Mouse (Mus musculus): ENCODE measurements at regions not wholly inside any gene's neighbourhood (a gene's known extent, or its start where the extent isn't known, plus 50 kb on each side); places are given as distances from the start of the nearest gene placed in this dataset.
A peak's percentile ranks its signal among the peaks of the same experiment; 100 is the strongest.

GRCm38 (mm10) chr4:70742002-70742401 is 207.2 kb upstream of the Megf9 start:
- no peak for ATAC-seq (ENCODE audit: low read depth)
- Histone ChIP-seq H3K9me3 (ENCODE audit: control insufficient read depth, low read length) (no peaks in the 10 kb centered on the region), H3K36me3 (ENCODE audit: control insufficient read depth, insufficient read depth, low read length) (no peaks in the 10 kb centered on the region), H3K27ac (ENCODE audit: low read length) (no peak overlapping the region), H3K27me3 (ENCODE audit: control insufficient read depth, insufficient read depth, low read depth, low read length) (no peaks in the 10 kb centered on the region), H3K4me3 (ENCODE audit: low read length) (no peak overlapping the region), H3K4me1 (replicated peaks; ENCODE audit: control insufficient read depth, insufficient read depth, low read length) (no peaks in the 10 kb centered on the region), H3K4me2 (ENCODE audit: low read depth, low read length) (no peak overlapping the region), H3K9ac (ENCODE audit: low read length) (no peak overlapping the region)
- WGBS: 38% methylated on average over 1 of the region's 1 CpGs

GRCm38 (mm10) chr4:70741121-70741520 is 206.3 kb upstream of the Megf9 start:
- H3K36me3 ChIP-seq (ENCODE audit: control insufficient read depth, insufficient read depth, low read length): no peaks in the 10 kb centered on the region
- H3K4me1 ChIP-seq (replicated peaks; ENCODE audit: control insufficient read depth, insufficient read depth, low read length): no peaks in the 10 kb centered on the region
- H3K9me3 ChIP-seq (ENCODE audit: control insufficient read depth, low read length): no peaks in the 10 kb centered on the region
- H3K4me3 ChIP-seq (ENCODE audit: low read length): no peak overlapping the region
- no peaks in the 10 kb centered on the region for H3K27me3 ChIP-seq (ENCODE audit: control insufficient read depth, insufficient read depth, low read depth, low read length)
- no peak overlapping the region for H3K9ac ChIP-seq (ENCODE audit: low read length)
- H3K4me2 ChIP-seq (ENCODE audit: low read depth, low read length): no peak overlapping the region
- H3K27ac ChIP-seq (ENCODE audit: low read length): no peak overlapping the region
- 35% methylated on average over 4 of the region's 4 CpGs for WGBS
- ATAC-seq (ENCODE audit: low read depth): no peak

GRCm38 (mm10) chr4:70709126-70709689 is 174.4 kb upstream of the Megf9 start:
- Histone ChIP-seq H3K4me3 (ENCODE audit: low read length) (no peak overlapping the region), H3K4me1 (replicated peaks; ENCODE audit: control insufficient read depth, insufficient read depth, low read length) (no peaks in the 10 kb centered on the region), H3K9ac (ENCODE audit: low read length) (no peak overlapping the region), H3K4me2 (ENCODE audit: low read depth, low read length) (no peak overlapping the region), H3K27me3 (ENCODE audit: control insufficient read depth, insufficient read depth, low read depth, low read length) (no peaks in the 10 kb centered on the region), H3K9me3 (ENCODE audit: control insufficient read depth, low read length) (no peaks in the 10 kb centered on the region), H3K27ac (ENCODE audit: low read length) (no peak overlapping the region), H3K36me3 (ENCODE audit: control insufficient read depth, insufficient read depth, low read length) (no peaks in the 10 kb centered on the region)
- WGBS: 31% methylated on average over 2 of the region's 2 CpGs
- ATAC-seq (ENCODE audit: low read depth): no peak

- H3K4me1 ChIP-seq (replicated peaks; ENCODE audit: control insufficient read depth, insufficient read depth, low read length): no peaks in the 10 kb centered on the region
- WGBS: 63% methylated on average over 3 of the region's 3 CpGs
- H3K9me3 ChIP-seq (ENCODE audit: control insufficient read depth, low read length): no peaks in the 10 kb centered on the region
- no peak overlapping the region for H3K4me2 ChIP-seq (ENCODE audit: low read depth, low read length)
- H3K27ac ChIP-seq (ENCODE audit: low read length): no peak overlapping the region
- H3K4me3 ChIP-seq (ENCODE audit: low read length): no peak overlapping the region
- no peaks in the 10 kb centered on the region for H3K27me3 ChIP-seq (ENCODE audit: control insufficient read depth, insufficient read depth, low read depth, low read length)
- H3K36me3 ChIP-seq (ENCODE audit: control insufficient read depth, insufficient read depth, low read length): no peaks in the 10 kb centered on the region
- no peak overlapping the region for H3K9ac ChIP-seq (ENCODE audit: low read length)
- ATAC-seq (ENCODE audit: low read depth): no peak
These were observed 170.4 kb upstream of the Megf9 start for GRCm38 (mm10) chr4:70705128-70705752.

GRCm38 (mm10) chr4:70700894-70701293 is 166.1 kb upstream of the Megf9 start:
- Histone ChIP-seq H3K9ac (ENCODE audit: low read length) (no peak overlapping the region), H3K27me3 (ENCODE audit: control insufficient read depth, insufficient read depth, low read depth, low read length) (no peaks in the 10 kb centered on the region), H3K27ac (ENCODE audit: low read length) (no peak overlapping the region), H3K36me3 (ENCODE audit: control insufficient read depth, insufficient read depth, low read length) (no peaks in the 10 kb centered on the region), H3K9me3 (ENCODE audit: control insufficient read depth, low read length) (no peaks in the 10 kb centered on the region), H3K4me1 (replicated peaks; ENCODE audit: control insufficient read depth, insufficient read depth, low read length) (no peaks in the 10 kb centered on the region), H3K4me3 (ENCODE audit: low read length) (no peak overlapping the region), H3K4me2 (ENCODE audit: low read depth, low read length) (no peak overlapping the region)
- ATAC-seq (ENCODE audit: low read depth): no peak
- WGBS: 85% methylated on average over 1 of the region's 1 CpGs

- Histone ChIP-seq H3K36me3 (ENCODE audit: control insufficient read depth, insufficient read depth, low read length) (no peaks in the 10 kb centered on the region), H3K4me3 (ENCODE audit: low read length) (no peak overlapping the region), H3K27ac (ENCODE audit: low read length) (no peak overlapping the region), H3K4me1 (replicated peaks; ENCODE audit: control insufficient read depth, insufficient read depth, low read length) (no peaks in the 10 kb centered on the region), H3K9me3 (ENCODE audit: control insufficient read depth, low read length) (no peaks in the 10 kb centered on the region; the same call in 1 of the 2 replicates), H3K27me3 (ENCODE audit: control insufficient read depth, insufficient read depth, low read depth, low read length) (no peaks in the 10 kb centered on the region), H3K4me2 (ENCODE audit: low read depth, low read length) (no peak overlapping the region), H3K9ac (ENCODE audit: low read length) (no peak overlapping the region)
- 89% methylated on average over 1 of the region's 1 CpGs for WGBS
- no peak for ATAC-seq (ENCODE audit: low read depth)
These were observed 129.4 kb upstream of the Megf9 start for GRCm38 (mm10) chr4:70664181-70664580.

- H3K27ac ChIP-seq (ENCODE audit: low read length): no peak overlapping the region
- H3K36me3 ChIP-seq (ENCODE audit: control insufficient read depth, insufficient read depth, low read length): no peaks in the 10 kb centered on the region
- no peaks in the 10 kb centered on the region for H3K4me1 ChIP-seq (replicated peaks; ENCODE audit: control insufficient read depth, insufficient read depth, low read length)
- no peaks in the 10 kb centered on the region for H3K27me3 ChIP-seq (ENCODE audit: control insufficient read depth, insufficient read depth, low read depth, low read length)
- no peak overlapping the region for H3K4me2 ChIP-seq (ENCODE audit: low read depth, low read length)
- no peak overlapping the region for H3K4me3 ChIP-seq (ENCODE audit: low read length)
- no peaks in the 10 kb centered on the region for H3K9me3 ChIP-seq (ENCODE audit: control insufficient read depth, low read length)
- peak; percentile 89 for ATAC-seq (ENCODE audit: low read depth)
- 23% methylated on average over 2 of the region's 2 CpGs for WGBS
- no peak overlapping the region for H3K9ac ChIP-seq (ENCODE audit: low read length)
These were observed 86.6 kb upstream of the Megf9 start for GRCm38 (mm10) chr4:70621431-70621837.

- no peak overlapping the region for H3K4me3 ChIP-seq (ENCODE audit: low read length)
- H3K4me1 ChIP-seq (replicated peaks; ENCODE audit: control insufficient read depth, insufficient read depth, low read length): no peaks in the 10 kb centered on the region
- no peaks in the 10 kb centered on the region for H3K36me3 ChIP-seq (ENCODE audit: control insufficient read depth, insufficient read depth, low read length)
- no peak overlapping the region for H3K9ac ChIP-seq (ENCODE audit: low read length)
- no peaks in the 10 kb centered on the region for H3K27me3 ChIP-seq (ENCODE audit: control insufficient read depth, insufficient read depth, low read depth, low read length)
- H3K4me2 ChIP-seq (ENCODE audit: low read depth, low read length): no peak overlapping the region
- no peak for ATAC-seq (ENCODE audit: low read depth)
- H3K9me3 ChIP-seq (ENCODE audit: control insufficient read depth, low read length): no peaks in the 10 kb centered on the region
- WGBS: 82% methylated on average over 8 of the region's 8 CpGs
- no peak overlapping the region for H3K27ac ChIP-seq (ENCODE audit: low read length)
These were observed 85.0 kb upstream of the Megf9 start for GRCm38 (mm10) chr4:70619636-70620287.

GRCm38 (mm10) chr4:70615794-70616193 is 81.0 kb upstream of the Megf9 start:
- peak; percentile 36; the same call in 1 of the 2 replicates for ATAC-seq (ENCODE audit: low read depth)
- Histone ChIP-seq H3K36me3 (ENCODE audit: control insufficient read depth, insufficient read depth, low read length) (no peaks in the 10 kb centered on the region), H3K9ac (ENCODE audit: low read length) (no peak overlapping the region), H3K27me3 (ENCODE audit: control insufficient read depth, insufficient read depth, low read depth, low read length) (no peaks in the 10 kb centered on the region), H3K27ac (ENCODE audit: low read length) (no peak overlapping the region), H3K9me3 (ENCODE audit: control insufficient read depth, low read length) (no peaks in the 10 kb centered on the region), H3K4me2 (ENCODE audit: low read depth, low read length) (no peak overlapping the region), H3K4me1 (replicated peaks; ENCODE audit: control insufficient read depth, insufficient read depth, low read length) (no peaks in the 10 kb centered on the region), H3K4me3 (ENCODE audit: low read length) (no peak overlapping the region)
- WGBS: 39% methylated on average over 4 of the region's 4 CpGs
